Mouse (Mus musculus): ENCODE results near the gene Csde1. TPM values are rescaled to one million over a fixed set of nuclear protein-coding genes. Genes with fewer than 3 reads are reported as not detected.
A peak's percentile ranks its signal among the peaks of the same experiment; 100 is the strongest.

Gene Csde1
- polyA plus RNA-seq, 1 experiment: 35.0 TPM

DNA sequence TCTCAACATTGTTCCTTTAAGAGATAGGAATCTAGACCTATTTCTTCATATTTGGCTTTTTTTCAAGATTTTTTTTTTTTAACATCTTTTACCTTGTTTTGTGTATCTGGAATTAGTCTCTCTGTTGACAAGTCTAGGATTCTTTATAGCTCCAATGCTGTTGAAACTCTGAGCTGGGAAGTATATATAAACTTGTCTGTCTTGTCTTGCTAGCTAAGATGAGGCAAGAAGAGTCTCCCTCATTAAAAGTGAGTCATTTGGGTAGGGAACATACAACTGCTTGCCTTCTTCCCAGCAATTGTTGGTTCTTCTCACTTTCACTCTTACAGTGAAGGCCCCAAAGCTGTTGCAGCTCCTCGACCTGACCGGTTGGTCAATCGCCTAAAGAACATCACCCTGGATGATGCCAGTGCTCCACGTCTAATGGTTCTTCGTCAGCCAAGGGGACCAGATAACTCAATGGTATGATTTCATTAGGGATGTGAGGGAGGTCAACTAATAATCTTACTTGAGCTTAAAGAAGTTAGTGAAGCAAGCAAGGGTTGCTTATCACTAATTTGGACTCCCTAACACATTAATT is 35.9 kb downstream of the Csde1 start:
- peaks cover 68% of the 10 kb centered on the region for H3K36me3 ChIP-seq (ENCODE audit: control insufficient read depth, insufficient read depth, low read length)

GRCm38 (mm10) chr3:103057752-103058151 is 37.5 kb downstream of the Csde1 start:
- DNase-seq: no peak
- WGBS: 21% methylated on average over 10 of the region's 10 CpGs
- H3K4me1 ChIP-seq (replicated peaks; ENCODE audit: control insufficient read depth, insufficient read depth, low read length): peaks cover 5% of the 10 kb centered on the region
- peak overlapping the region; percentile 95 for H3K4me3 ChIP-seq (ENCODE audit: control insufficient read depth, insufficient read depth, low read length)
- H3K27ac ChIP-seq (ENCODE audit: control insufficient read depth, insufficient read depth, low read length): no peak overlapping the region
- no peaks in the 10 kb centered on the region for H3K27me3 ChIP-seq (ENCODE audit: control insufficient read depth, insufficient read depth, low read length)
- no peak for TF ChIP-seq POLR2A (IDR thresholded peaks at IDR 0.05; ENCODE audit: control insufficient read depth, extremely low read depth, insufficient read depth, low read length, poor library complexity)
- no peak for TF ChIP-seq CTCF (IDR thresholded peaks at IDR 0.05; ENCODE audit: borderline replicate concordance, control insufficient read depth, extremely low read depth, insufficient read depth, low read length, poor library complexity)
- H3K36me3 ChIP-seq (ENCODE audit: control insufficient read depth, insufficient read depth, low read length): peaks cover 67% of the 10 kb centered on the region

More for the DNA sequence above, 35.9 kb downstream of the Csde1 start:
- peaks cover 5% of the 10 kb centered on the region for H3K4me1 ChIP-seq (replicated peaks; ENCODE audit: control insufficient read depth, insufficient read depth, low read length)
- no peak overlapping the region for H3K27ac ChIP-seq (ENCODE audit: control insufficient read depth, insufficient read depth, low read length)
- DNase-seq: no peak
- 93% methylated on average over 5 of the region's 5 CpGs for WGBS
- no peak overlapping the region for H3K4me3 ChIP-seq (ENCODE audit: control insufficient read depth, insufficient read depth, low read length)
- TF ChIP-seq POLR2A (IDR thresholded peaks at IDR 0.05; ENCODE audit: control insufficient read depth, extremely low read depth, insufficient read depth, low read length, poor library complexity): no peak
- TF ChIP-seq CTCF (IDR thresholded peaks at IDR 0.05; ENCODE audit: borderline replicate concordance, control insufficient read depth, extremely low read depth, insufficient read depth, low read length, poor library complexity): no peak
- no peaks in the 10 kb centered on the region for H3K27me3 ChIP-seq (ENCODE audit: control insufficient read depth, insufficient read depth, low read length)

DNA sequence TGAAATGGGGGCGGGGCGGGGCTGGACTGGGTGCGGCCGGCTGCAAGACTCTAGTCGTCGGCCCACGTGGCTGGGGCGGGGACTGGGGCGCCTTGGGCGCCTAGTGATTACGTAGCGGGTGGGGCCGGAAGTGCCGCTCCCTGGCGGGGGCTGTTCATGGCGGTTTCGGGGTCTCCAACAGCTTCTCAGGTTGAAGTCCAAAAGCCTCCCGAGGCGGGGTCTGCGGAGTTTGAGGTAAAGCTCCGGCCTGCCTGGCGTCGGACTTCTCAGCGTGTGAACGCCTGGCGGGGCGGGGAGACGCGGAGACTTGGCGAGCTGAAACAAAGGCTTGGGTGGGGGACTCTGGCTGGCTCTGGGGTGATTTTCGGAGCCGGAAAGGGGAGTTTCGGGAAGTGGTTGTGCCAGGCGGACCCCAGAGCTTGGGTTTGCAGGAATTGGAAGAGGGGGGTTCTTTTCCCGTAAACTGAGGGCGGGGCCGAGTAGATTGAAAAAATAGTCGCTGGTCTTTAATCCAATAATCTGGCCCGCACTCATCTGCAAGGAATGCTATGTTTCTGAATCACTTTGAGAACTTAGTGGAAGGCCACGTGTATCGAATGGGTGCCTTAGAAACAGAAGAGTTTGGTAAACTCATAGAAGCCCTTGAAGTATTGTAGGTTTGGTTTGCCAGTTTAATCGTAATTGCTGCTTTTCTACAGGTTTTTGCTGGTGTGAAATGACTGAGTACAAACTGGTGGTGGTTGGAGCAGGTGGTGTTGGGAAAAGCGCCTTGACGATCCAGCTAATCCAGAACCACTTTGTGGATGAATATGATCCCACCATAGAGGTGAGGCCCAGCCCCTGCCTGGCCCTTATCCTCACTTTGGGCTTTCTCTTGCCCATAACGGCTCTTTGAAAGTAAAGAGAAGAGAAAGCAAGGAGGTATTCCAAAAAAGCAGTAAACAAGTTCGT is 38.3 kb downstream of the Csde1 start, which contains the start of gene Nras:
TSS of gene Nras (plus strand) at position 79 of the 951 bp plus-strand sequence.
- DNase-seq: peak; percentile 95
- H3K27me3 ChIP-seq (ENCODE audit: control insufficient read depth, insufficient read depth, low read length): no peaks in the 10 kb centered on the region
- peak; percentile 56; the same call in 1 of the 2 replicates for TF ChIP-seq POLR2A (IDR thresholded peaks at IDR 0.05; ENCODE audit: control insufficient read depth, extremely low read depth, insufficient read depth, low read length, poor library complexity)
- 0 out of 2 replicates have a peak, but pooled peaks have one; percentile 17 for TF ChIP-seq CTCF (IDR thresholded peaks at IDR 0.05; ENCODE audit: borderline replicate concordance, control insufficient read depth, extremely low read depth, insufficient read depth, low read length, poor library complexity)
- H3K4me3 ChIP-seq (ENCODE audit: control insufficient read depth, insufficient read depth, low read length): peak within 1 kb of the TSS; percentile 95
- WGBS: 2% methylated on average over 46 of the region's 46 CpGs
- H3K36me3 ChIP-seq (ENCODE audit: control insufficient read depth, insufficient read depth, low read length): peaks cover 68% of the 10 kb centered on the region
- H3K4me1 ChIP-seq (replicated peaks; ENCODE audit: control insufficient read depth, insufficient read depth, low read length): peaks cover 5% of the 10 kb centered on the region
- H3K27ac ChIP-seq (ENCODE audit: control insufficient read depth, insufficient read depth, low read length): peak within 1 kb of the TSS; percentile 78; the same call in 1 of the 2 replicates

GRCm38 (mm10) chr3:103066927-103067326 is 46.7 kb downstream of the Csde1 start:
- Histone ChIP-seq H3K27ac (ENCODE audit: control insufficient read depth, insufficient read depth, low read length) (no peak overlapping the region), H3K27me3 (ENCODE audit: control insufficient read depth, insufficient read depth, low read length) (no peaks in the 10 kb centered on the region), H3K36me3 (ENCODE audit: control insufficient read depth, insufficient read depth, low read length) (peaks cover 72% of the 10 kb centered on the region), H3K4me1 (replicated peaks; ENCODE audit: control insufficient read depth, insufficient read depth, low read length) (no peaks in the 10 kb centered on the region), H3K4me3 (ENCODE audit: control insufficient read depth, insufficient read depth, low read length) (no peak overlapping the region)
- TF ChIP-seq CTCF (IDR thresholded peaks at IDR 0.05; ENCODE audit: borderline replicate concordance, control insufficient read depth, extremely low read depth, insufficient read depth, low read length, poor library complexity) (no peak), POLR2A (IDR thresholded peaks at IDR 0.05; ENCODE audit: control insufficient read depth, extremely low read depth, insufficient read depth, low read length, poor library complexity) (no peak)
- no peak for DNase-seq
- WGBS: 96% methylated on average over 8 of the region's 8 CpGs

- H3K4me3 ChIP-seq (ENCODE audit: control insufficient read depth, insufficient read depth, low read length): no peak overlapping the region
- TF ChIP-seq CTCF (IDR thresholded peaks at IDR 0.05; ENCODE audit: borderline replicate concordance, control insufficient read depth, extremely low read depth, insufficient read depth, low read length, poor library complexity) (no peak), POLR2A (IDR thresholded peaks at IDR 0.05; ENCODE audit: control insufficient read depth, extremely low read depth, insufficient read depth, low read length, poor library complexity) (no peak)
- H3K27me3 ChIP-seq (ENCODE audit: control insufficient read depth, insufficient read depth, low read length): no peaks in the 10 kb centered on the region
- DNase-seq: no peak
- H3K36me3 ChIP-seq (ENCODE audit: control insufficient read depth, insufficient read depth, low read length): peaks cover 52% of the 10 kb centered on the region
- 95% methylated on average over 6 of the region's 6 CpGs for WGBS
- H3K4me1 ChIP-seq (replicated peaks; ENCODE audit: control insufficient read depth, insufficient read depth, low read length): no peaks in the 10 kb centered on the region
- H3K27ac ChIP-seq (ENCODE audit: control insufficient read depth, insufficient read depth, low read length): no peak overlapping the region
Observed at GRCm38 (mm10) chr3:103068971-103069370, 48.7 kb downstream of the Csde1 start.

- Histone ChIP-seq H3K27me3 (ENCODE audit: control insufficient read depth, insufficient read depth, low read length) (no peaks in the 10 kb centered on the region), H3K4me1 (replicated peaks; ENCODE audit: control insufficient read depth, insufficient read depth, low read length) (no peaks in the 10 kb centered on the region), H3K27ac (ENCODE audit: control insufficient read depth, insufficient read depth, low read length) (no peak within 1 kb of the TSS), H3K36me3 (ENCODE audit: control insufficient read depth, insufficient read depth, low read length) (peaks cover 5% of the 10 kb centered on the region), H3K4me3 (ENCODE audit: control insufficient read depth, insufficient read depth, low read length) (no peak within 1 kb of the TSS)
- 78% methylated on average over 5 of the region's 5 CpGs for WGBS
- no peak for TF ChIP-seq CTCF (IDR thresholded peaks at IDR 0.05; ENCODE audit: borderline replicate concordance, control insufficient read depth, extremely low read depth, insufficient read depth, low read length, poor library complexity)
- TF ChIP-seq POLR2A (IDR thresholded peaks at IDR 0.05; ENCODE audit: control insufficient read depth, extremely low read depth, insufficient read depth, low read length, poor library complexity): no peak
- no peak for DNase-seq
Observed at GRCm38 (mm10) chr3:103073771-103074170, 53.5 kb downstream of the Csde1 start, which contains the start of gene Ampd1. Ampd1 (plus strand) TSS chr3:103074014.

All from thymus, adult 2 months (tissue).